Mouse (Mus musculus) activated CD4-positive, CD25-positive, alpha-beta regulatory T cell, adult 9 weeks (primary cell): Measurements from ENCODE around the gene Rdh12. TPM values are rescaled to one million over a fixed set of nuclear protein-coding genes. Genes with fewer than 3 reads are reported as not detected.

ENCODE experiments used
- polyA plus RNA-seq: library from polyadenylated mRNA; unstranded; fragments of 100-300 nt; shearing (Covaris generic); gene quantifications from one replicate; pipeline ENCODE4 v1.2.1, GENCODE M21; 2017

The Rdh12 gene
- 16.6 TPM for polyA plus RNA-seq

DNA sequence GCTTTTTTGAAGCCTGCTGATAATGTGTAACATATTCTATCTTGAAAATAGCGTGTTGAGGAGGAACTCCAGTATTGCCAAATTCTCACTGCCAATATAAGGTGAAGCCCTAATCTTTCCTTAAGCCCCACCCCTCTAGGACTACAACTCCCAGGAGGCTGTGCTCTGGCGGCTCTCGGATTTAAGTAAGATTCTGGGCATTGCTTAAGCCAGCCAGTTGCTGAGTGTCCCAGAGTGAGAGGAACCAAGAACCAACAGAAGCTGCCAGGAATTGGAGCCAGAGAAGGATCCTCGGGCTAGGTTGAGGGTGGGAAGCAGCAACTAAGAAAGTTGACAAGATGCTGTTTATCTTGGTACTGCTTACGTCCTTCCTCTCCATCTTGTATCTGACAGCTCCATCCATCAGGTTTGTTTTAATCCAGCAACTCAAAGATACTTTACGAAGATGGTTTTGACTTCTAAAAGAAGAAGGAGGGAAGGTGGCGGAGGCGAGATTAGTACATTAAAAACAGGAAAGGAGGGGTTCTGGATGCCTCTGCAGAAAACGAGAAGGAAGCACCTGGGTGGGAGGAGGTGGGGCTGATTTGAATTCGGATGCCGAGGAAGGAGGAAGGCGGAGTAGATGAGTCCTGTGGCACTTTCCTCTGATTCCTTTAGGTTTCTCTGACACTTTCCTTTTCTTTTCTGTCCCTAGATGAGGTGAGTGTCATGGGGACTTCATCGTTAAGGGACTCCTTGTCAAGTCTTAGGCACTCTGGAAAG is at the start of gene Rdh12:
Rdh12 (plus strand) TSS at position 212 of the 762 bp plus-strand sequence.

DNA sequence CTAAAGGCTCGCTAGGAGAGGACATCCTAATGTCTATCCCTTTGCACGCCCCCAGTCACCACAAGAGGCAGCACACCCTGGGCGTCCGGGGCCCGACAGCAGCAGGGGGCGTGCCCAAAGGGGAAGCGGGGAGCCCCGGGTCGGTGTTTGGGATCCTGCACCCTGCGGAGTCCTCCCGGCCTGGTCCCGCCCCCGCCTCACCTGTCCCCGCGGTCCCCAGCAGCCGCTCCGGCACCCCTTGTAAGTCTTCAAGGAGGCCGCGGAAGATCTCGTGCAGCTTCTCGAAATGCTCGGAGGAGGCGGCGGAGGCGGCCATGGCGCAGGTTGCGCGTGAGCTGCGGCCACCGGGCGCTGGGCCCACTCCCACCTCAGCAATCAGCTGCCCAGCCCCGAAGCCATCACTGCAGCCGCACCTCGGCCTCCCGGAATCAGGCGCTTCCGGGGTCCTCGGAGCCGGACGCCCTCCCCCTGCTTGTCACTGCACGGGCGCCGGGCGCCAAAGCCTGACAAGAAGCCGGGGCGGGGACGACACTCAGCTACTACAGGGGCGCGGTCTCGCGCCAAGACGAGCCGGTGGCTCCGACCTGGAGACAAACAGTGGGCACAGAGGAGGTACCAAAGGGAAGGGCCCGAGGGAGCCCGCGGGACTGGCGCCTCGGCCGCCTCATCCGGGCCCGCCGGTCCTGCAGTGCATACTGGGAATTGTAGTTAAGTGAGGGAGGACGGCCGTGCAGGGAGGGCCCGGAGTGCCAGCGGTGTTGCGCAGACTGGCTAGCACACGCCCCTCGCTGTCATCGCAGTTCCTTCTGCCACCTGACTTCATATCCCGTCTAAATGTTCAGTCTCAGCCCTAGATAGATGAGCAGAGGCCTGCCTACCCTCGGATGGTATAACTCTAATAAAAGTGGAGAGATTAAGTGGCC is 36.4 kb upstream of the Rdh12 start, which contains the start of gene Vti1b:
Vti1b (minus strand) TSS at position 649 of the 923 bp plus-strand sequence.

DNA sequence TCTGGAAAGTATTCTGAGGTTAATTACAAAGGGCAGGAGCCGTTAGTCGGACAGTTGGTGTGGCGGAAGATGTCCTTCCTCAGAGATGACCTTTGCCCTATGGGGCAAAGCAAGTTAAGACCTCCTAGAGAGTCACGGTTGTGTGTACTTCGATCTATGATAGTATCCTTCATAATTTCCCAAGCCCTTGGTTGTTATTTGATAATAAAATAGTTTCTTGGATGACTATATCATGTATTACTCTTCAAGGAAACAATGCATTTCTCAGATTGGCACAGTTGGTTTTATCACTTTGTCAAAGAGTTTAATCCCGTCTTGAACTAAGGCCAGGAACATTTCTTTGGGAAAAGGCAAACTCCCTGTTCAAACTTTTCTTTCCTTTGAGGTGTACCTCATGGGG is 16.5 kb upstream of the Rdh12 start, which contains the start of gene Rdh11:
Rdh11 (minus strand) TSS at position 101 of the 400 bp plus-strand sequence.

Other genes starting within 250 kb of the Rdh12 start
- 70.0 TPM for gene Tmem229b, start 201.3 kb upstream of the Rdh12 start, polyA plus RNA-seq
- gene Plekhh1, start 179.8 kb upstream of the Rdh12 start, polyA plus RNA-seq, result 0.13 TPM
- 24.9 TPM for gene Pigh, start 119.3 kb upstream of the Rdh12 start, polyA plus RNA-seq
- gene Arg2, start 78.1 kb upstream of the Rdh12 start, polyA plus RNA-seq, result 0.39 TPM
- 126 TPM for gene Vti1b, start 36.2 kb upstream of the Rdh12 start, polyA plus RNA-seq
- gene Rdh11, start 16.6 kb upstream of the Rdh12 start, polyA plus RNA-seq, result 26.6 TPM
- 36.2 TPM for gene Zfyve26, start 87.4 kb downstream of the Rdh12 start, polyA plus RNA-seq
- gene Rad51b, start 88.4 kb downstream of the Rdh12 start, polyA plus RNA-seq, result 5.8 TPM